19 mouse cellular contexts compared by ENCODE assay signal in the genomic region with DNA sequence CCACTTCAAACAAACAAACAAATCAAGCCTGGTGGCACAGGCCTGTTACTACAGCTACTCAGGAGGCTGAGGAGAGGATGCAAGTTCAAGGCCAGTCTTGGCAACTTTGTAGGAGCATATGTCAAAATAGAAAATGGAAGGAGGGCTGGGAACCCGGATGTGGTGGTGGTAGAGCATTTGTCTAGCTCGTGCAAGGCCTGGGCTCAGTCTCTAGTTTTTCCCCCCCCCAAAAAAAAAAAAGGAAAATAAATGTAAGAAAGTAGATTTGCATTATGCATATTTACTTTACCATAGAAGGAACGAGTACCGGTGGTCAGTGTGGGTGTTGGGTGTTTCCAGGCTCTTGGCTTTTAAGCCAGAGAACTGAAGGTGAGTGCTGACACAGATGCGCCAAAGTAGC. TPM values are rescaled to one million over a fixed set of nuclear protein-coding genes. Genes with fewer than 3 reads are reported as not detected.
"Had no signal": no experiment of that assay in that cellular context is flagged by ENCODE, and none has a peak within 500 bp of the region (broad histone marks: within the 10 kb centered on the region; RNA-seq: fewer than 3 reads in every experiment).

No protein-coding gene starts in this region.

- H3K4me1 ChIP-seq: midbrain, embryonic 10.5 days; midbrain, embryonic 12.5 days; neural tube, embryonic 13.5 days; neural tube, embryonic 15.5 days had no signal

- H3K27me3 ChIP-seq: midbrain, embryonic 12.5 days; neural tube, embryonic 13.5 days; neural tube, embryonic 15.5 days had no signal

- DNase-seq: lung, adult 18-20 months; lung, embryonic 14.5 days; lung, postnatal 10 days; lung, postnatal 4 days; midbrain, embryonic 14.5 days; retina, postnatal 1 day; right cerebral cortex, adult 18-20 months; right cerebral cortex, postnatal 25 days; right cerebral cortex, postnatal 4 days; spleen, adult 18-20 months; thymus, adult 2 months; thymus, postnatal 25 days; thymus, postnatal 4 days had no signal

- H3K36me3 ChIP-seq: midbrain, embryonic 10.5 days; midbrain, embryonic 12.5 days; neural tube, embryonic 13.5 days; neural tube, embryonic 15.5 days had no signal

- H3K27ac ChIP-seq: midbrain, embryonic 10.5 days; midbrain, embryonic 12.5 days; neural tube, embryonic 13.5 days; neural tube, embryonic 15.5 days had no signal

- H3K4me3 ChIP-seq: midbrain, embryonic 10.5 days; midbrain, embryonic 12.5 days; myocyte; neural tube, embryonic 13.5 days; neural tube, embryonic 15.5 days had no signal

- H3K9ac ChIP-seq: lung, embryonic 14.5 days; midbrain, embryonic 12.5 days; neural tube, embryonic 13.5 days; neural tube, embryonic 15.5 days had no signal

RNA-seq across cellular contexts. Expression of a gene that starts 59.6 kb away (rescaled TPM):
- polyA plus RNA-seq: midbrain, embryonic 10.5 days; neural tube, embryonic 11.5 days had no signal
